Mouse (Mus musculus) left cerebral cortex, adult 2 months (tissue): ENCODE data around the gene Wrnip1. TPM values are rescaled to one million over a fixed set of nuclear protein-coding genes. Genes with fewer than 3 reads are reported as not detected.
A peak's percentile ranks its signal among the peaks of the same experiment; 100 is the strongest.

Experiments
- DNase-seq, 2 experiments: peaks; one replicate each; pipeline ENCODE4 v3.0.0; 2021 to 2022; ENCODE audit warnings: low spot score in 2 of 2, mixed read lengths in 1 of 2; ENCODE audit errors: extremely low spot score in 1 of 2
- H3K27ac ChIP-seq: fragments of 200-600 bp; 2 replicates; pipeline ENCODE4 v1.8.1; 2022
- H3K4me3 ChIP-seq: fragments of 200-600 bp; 2 replicates; pipeline ENCODE4 v1.8.1; 2022
- CTCF ChIP-seq: fragments of 200-600 bp; IDR thresholded peaks from 2 replicates; pipeline ENCODE4 v1.8.1; 2022; ENCODE audit warnings: antibody characterized with exemption, mild to moderate bottlenecking, moderate library complexity
- intact Hi-C: fragments of 180-260 bp; cut with DNase I; formaldehyde crosslinking; loops from one replicate; pipeline ENCODE4 v1.15.1; 2025
- total RNA-seq, 2 experiments: library from RNA; stranded (reverse); gene quantifications; 2 replicates each; pipeline ENCODE4 v1.2.3; 2021

Wrnip1 gene
- total RNA-seq, 2 experiments from 2014 or later, result 57.0 to 63.4 TPM

- no peak for DNase-seq
- H3K27ac ChIP-seq, result no peak within 1 kb of the TSS
- intact Hi-C loops, result no loop called here
- TF ChIP-seq CTCF, result no peak
- no peak within 1 kb of the TSS for H3K4me3 ChIP-seq
These were observed 18.0 kb upstream of the Wrnip1 start, which contains the start of gene Mylk4 for GRCm38 (mm10) chr13:32783816-32784215. Mylk4 (minus strand) TSS chr13:32783954.

GRCm38 (mm10) chr13:32787584-32787983 lies 14.3 kb upstream of the Wrnip1 start:
- intact Hi-C loops, result no loop called here
- TF ChIP-seq CTCF, result no peak
- DNase-seq, result no peak
- no peak overlapping the region for H3K27ac ChIP-seq
- H3K4me3 ChIP-seq, result no peak overlapping the region

- no peak for TF ChIP-seq CTCF
- intact Hi-C loops, result no loop called here
- no peak overlapping the region for H3K4me3 ChIP-seq
- no peak overlapping the region for H3K27ac ChIP-seq
- DNase-seq, result no peak
These were observed 12.1 kb upstream of the Wrnip1 start for GRCm38 (mm10) chr13:32789781-32790180.

GRCm38 (mm10) chr13:32794619-32795018 lies 7.2 kb upstream of the Wrnip1 start:
- Histone ChIP-seq H3K27ac (no peak overlapping the region), H3K4me3 (no peak overlapping the region)
- no peak for DNase-seq
- intact Hi-C loops, result loop anchor here (5.0 kb wide), 1 partner anchor 1002 kb away; no protein-coding TSS in a partner anchor
- TF ChIP-seq CTCF, result no peak

- no peak for TF ChIP-seq CTCF
- intact Hi-C loops, result loop anchor here (5.0 kb wide), 1 partner anchor 1003 kb away; no protein-coding TSS in a partner anchor
- H3K4me3 ChIP-seq, result no peak overlapping the region
These were observed 6.7 kb upstream of the Wrnip1 start for GRCm38 (mm10) chr13:32795166-32795565.

GRCm38 (mm10) chr13:32797085-32797484 lies 4.8 kb upstream of the Wrnip1 start:
- DNase-seq, result no peak
- intact Hi-C loops, result loop anchor here (1.0 to 5.0 kb wide), 2 partner anchors 29 to 1005 kb away; no protein-coding TSS in a partner anchor
- Histone ChIP-seq H3K27ac (no peak overlapping the region), H3K4me3 (no peak overlapping the region)
- TF ChIP-seq CTCF, result peak; percentile 36

More at GRCm38 (mm10) chr13:32795166-32795565, 6.7 kb upstream of the Wrnip1 start:
- DNase-seq, result no peak
- no peak overlapping the region for H3K27ac ChIP-seq

GRCm38 (mm10) chr13:32799131-32799530 lies 2.7 kb upstream of the Wrnip1 start:
- no peak overlapping the region for H3K4me3 ChIP-seq
- intact Hi-C loops, result loop anchor here (5.0 kb wide), 1 partner anchor 1007 kb away; no protein-coding TSS in a partner anchor
- peak; percentile 61 for TF ChIP-seq CTCF
- H3K27ac ChIP-seq, result no peak overlapping the region
- no peak for DNase-seq

- no peak for DNase-seq
- H3K4me3 ChIP-seq, result no peak overlapping the region
- no peak overlapping the region for H3K27ac ChIP-seq
- intact Hi-C loops, result no loop called here
- TF ChIP-seq CTCF, result peak; percentile 16
These were observed 979 bp upstream of the Wrnip1 start for GRCm38 (mm10) chr13:32800859-32801258.

GRCm38 (mm10) chr13:32802259-32803081 lies 632 bp downstream of the Wrnip1 start, which contains the start of gene D930007J09Rik:
D930007J09Rik (minus strand) TSS chr13:32802849.
- H3K27ac ChIP-seq, result peak within 1 kb of the TSS; percentile 93
- intact Hi-C loops, result no loop called here
- peak; percentile 60 to 65 for DNase-seq
- H3K4me3 ChIP-seq, result peak within 1 kb of the TSS; percentile 86
- TF ChIP-seq CTCF, result no peak

- no peak for DNase-seq
- Histone ChIP-seq H3K4me3 (peak overlapping the region; percentile 86), H3K27ac (no peak overlapping the region)
- no peak for TF ChIP-seq CTCF
- intact Hi-C loops, result no loop called here
These were observed 2.0 kb downstream of the Wrnip1 start for GRCm38 (mm10) chr13:32803701-32804345.

GRCm38 (mm10) chr13:32806820-32807219 lies 5.0 kb downstream of the Wrnip1 start:
- no peak overlapping the region for H3K4me3 ChIP-seq
- no peak overlapping the region for H3K27ac ChIP-seq
- intact Hi-C loops, result no loop called here
- no peak for DNase-seq
- no peak for TF ChIP-seq CTCF

GRCm38 (mm10) chr13:32807624-32808023 lies 5.8 kb downstream of the Wrnip1 start:
- H3K4me3 ChIP-seq, result no peak overlapping the region
- DNase-seq, result no peak
- no peak for TF ChIP-seq CTCF
- intact Hi-C loops, result no loop called here
- H3K27ac ChIP-seq, result no peak overlapping the region
